Mouse (Mus musculus) liver, embryonic 11.5 days (tissue): ENCODE data around the gene Myo5a. TPM values are rescaled to one million over a fixed set of nuclear protein-coding genes. Genes with fewer than 3 reads are reported as not detected.

ENCODE experiments used
- ATAC-seq: fragments of 200-750 bp; cut with Nextera tagmentation; replicated peaks from 2 replicates; pipeline ENCODE4 v1.8.0; 2017; ENCODE audit warnings: moderate number of reproducible peaks, mild to moderate bottlenecking, moderate TSS enrichment, moderate library complexity; ENCODE audit not compliant: low FRiP score
- DNase-seq: peaks from one replicate; pipeline ENCODE4 v3.0.0-alpha.2; 2017; ENCODE audit warnings: low spot score
- H3K27ac ChIP-seq: fragments of 300-500 bp; sonication (generic); 2 replicates; pipeline ENCODE4 v1.5.1; 2014; ENCODE audit warnings: mild to moderate bottlenecking, low read depth, low read length, control low read depth
- H3K27me3 ChIP-seq: fragments of 300-500 bp; sonication (generic); replicated peaks from 2 replicates; pipeline ENCODE4 v1.6.1; 2014; ENCODE audit warnings: low read length, mixed read lengths; ENCODE audit not compliant: control insufficient read depth, insufficient read depth
- H3K36me3 ChIP-seq: fragments of 300-500 bp; sonication (generic); 2 replicates; pipeline ENCODE4 v1.6.1; 2014; ENCODE audit warnings: mild to moderate bottlenecking, low read length, moderate library complexity, mixed read lengths; ENCODE audit not compliant: control insufficient read depth, insufficient read depth
- H3K4me1 ChIP-seq: fragments of 300-500 bp; sonication (generic); replicated peaks from 2 replicates; pipeline ENCODE4 v1.6.1; 2014; ENCODE audit warnings: low read length, mixed read lengths; ENCODE audit not compliant: control insufficient read depth, insufficient read depth
- H3K4me2 ChIP-seq: fragments of 300-500 bp; sonication (generic); 2 replicates; pipeline ENCODE4 v1.6.1; 2014; ENCODE audit warnings: mild to moderate bottlenecking, control low read depth, moderate library complexity
- H3K4me3 ChIP-seq: fragments of 300-500 bp; sonication (generic); 2 replicates; pipeline ENCODE4 v1.5.1; 2014; ENCODE audit warnings: low read depth, low read length, control low read depth
- H3K9ac ChIP-seq: fragments of 300-500 bp; sonication (generic); 2 replicates; pipeline ENCODE4 v1.6.1; 2014; ENCODE audit warnings: low read depth, low read length, control low read depth
- H3K9me3 ChIP-seq: fragments of 300-500 bp; sonication (generic); 2 replicates; pipeline ENCODE4 v1.6.1; 2016; ENCODE audit warnings: low read length, inconsistent platforms, mixed read lengths; ENCODE audit not compliant: control insufficient read depth
- WGBS: fragments of 180-500 bp; shearing (Covaris S2); extraction: QIAGEN DNeasy Blood & Tissue Kit; methylation state at CpG from one replicate; pipeline ENCODE4 v1.1.7; 2014; 5-methylcytosine and 5-hydroxymethylcytosine counted together
- polyA plus RNA-seq: library from polyadenylated mRNA; unstranded; fragments of >200 nt; fragmentation: Nextera tagmentation; extraction: Ambion mirVana; gene quantifications from 2 replicates; pipeline ENCODE4 v1.2.1, GENCODE M21; 2014

Myo5a gene
- polyA plus RNA-seq, 1 experiment from 2014 or later = 7.5 TPM

DNA sequence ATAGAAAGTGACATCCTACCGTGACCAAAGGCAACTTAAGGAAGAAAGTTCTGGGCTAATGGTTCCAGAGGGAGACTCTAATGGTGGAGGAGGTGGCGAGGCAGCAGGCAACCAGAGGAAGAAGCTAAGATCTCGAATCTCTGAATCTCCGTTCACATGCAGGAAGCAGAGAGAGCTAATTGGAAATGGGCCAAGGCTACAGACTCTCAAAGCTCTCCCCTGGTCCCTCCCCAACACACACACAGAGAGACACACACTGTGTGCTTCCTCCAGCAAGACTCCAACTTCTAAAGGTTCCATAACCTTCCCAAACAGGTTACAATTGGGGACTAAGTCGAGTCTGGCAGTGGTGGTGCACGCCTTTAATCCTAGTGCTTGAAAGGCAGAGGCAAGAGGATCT is 199.6 kb downstream of the Myo5a start:
- Histone ChIP-seq H3K9ac (no peak overlapping the region), H3K9me3 (no peaks in the 10 kb centered on the region), H3K27me3 (no peaks in the 10 kb centered on the region), H3K4me1 (no peaks in the 10 kb centered on the region), H3K36me3 (no peaks in the 10 kb centered on the region), H3K4me3 (no peak overlapping the region), H3K27ac (no peak overlapping the region), H3K4me2 (no peak overlapping the region)
- WGBS = 65% methylated on average over 6 of the region's 6 CpGs
- ATAC-seq = no peak
- DNase-seq = no peak

DNA sequence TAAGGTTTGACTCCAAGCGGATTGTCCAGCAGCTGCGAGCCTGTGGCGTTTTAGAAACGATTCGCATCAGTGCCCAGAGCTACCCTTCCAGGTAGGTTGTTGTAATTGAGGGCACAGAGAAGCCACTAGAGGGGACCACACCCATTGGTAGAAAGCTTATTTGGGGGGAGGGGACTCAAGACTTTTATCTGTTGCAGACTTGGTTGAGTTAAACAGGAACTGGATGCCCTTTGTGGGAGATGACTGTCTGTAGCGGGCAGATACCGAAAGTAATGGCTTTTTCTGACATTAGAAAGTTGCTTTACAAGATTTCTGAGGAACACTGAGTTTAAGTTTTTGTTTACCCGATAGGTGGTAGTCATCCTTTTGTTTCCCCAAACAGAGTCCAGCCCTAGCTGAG is 200.7 kb downstream of the Myo5a start:
- no peak overlapping the region for H3K27ac ChIP-seq
- no peaks in the 10 kb centered on the region for H3K4me1 ChIP-seq
- no peak overlapping the region for H3K9ac ChIP-seq
- H3K4me3 ChIP-seq = no peak overlapping the region
- H3K9me3 ChIP-seq = no peaks in the 10 kb centered on the region
- H3K4me2 ChIP-seq = no peak overlapping the region
- H3K36me3 ChIP-seq = no peaks in the 10 kb centered on the region
- DNase-seq (no peak), ATAC-seq (no peak)
- 81% methylated on average over 8 of the region's 8 CpGs for WGBS
- H3K27me3 ChIP-seq = no peaks in the 10 kb centered on the region

Other genes with a start within 250 kb of the Myo5a start
- gene Onecut1, start 209.1 kb upstream of the Myo5a start, polyA plus RNA-seq = 3.4 and 4.1 TPM in 2 replicates
- gene Fam214a, start 118.1 kb upstream of the Myo5a start, polyA plus RNA-seq = 3.3 and 3.7 TPM in 2 replicates
- 322 and 335 TPM in 2 replicates for gene Arpp19, start 33.4 kb upstream of the Myo5a start, polyA plus RNA-seq
- 0.85 and 1.1 TPM in 2 replicates for gene Myo5c, start 161.0 kb downstream of the Myo5a start, polyA plus RNA-seq
- 8.6 and 9.2 TPM in 2 replicates for gene Gnb5, start 235.3 kb downstream of the Myo5a start, polyA plus RNA-seq